Mouse (Mus musculus) megakaryocyte, adult 5-6 weeks (primary cell): ENCODE results near the gene Ftsj3. TPM values are rescaled to one million over a fixed set of nuclear protein-coding genes. Genes with fewer than 3 reads are reported as not detected.
"Not testable (repeated sequence)": the region's sequence is repeated elsewhere in the genome, so short reads cannot be mapped to it uniquely, and the experiment has no call there.

Experiments
- ATAC-seq: 2 replicates; pipeline ENCODE4 v1.8.0; 2016; ENCODE audit warnings: mild to moderate bottlenecking, inconsistent platforms; ENCODE audit not compliant: poor library complexity, severe bottlenecking
- total RNA-seq, 2 experiments: library from RNA; stranded (forward) in 1 of 2; stranded (reverse) in 1 of 2; fragments of 153-499, 151-499 nt in 1 of 2; fragments of 221-1000, 200-1000 nt in 1 of 2; gene quantifications; 2 replicates each; pipeline versions ENCODE4 v1.2.3 to v1.2.4; 2015 to 2017

The Ftsj3 gene
- total RNA-seq, 2 experiments from 2014 or later: 14.0 to 46.6 TPM

DNA sequence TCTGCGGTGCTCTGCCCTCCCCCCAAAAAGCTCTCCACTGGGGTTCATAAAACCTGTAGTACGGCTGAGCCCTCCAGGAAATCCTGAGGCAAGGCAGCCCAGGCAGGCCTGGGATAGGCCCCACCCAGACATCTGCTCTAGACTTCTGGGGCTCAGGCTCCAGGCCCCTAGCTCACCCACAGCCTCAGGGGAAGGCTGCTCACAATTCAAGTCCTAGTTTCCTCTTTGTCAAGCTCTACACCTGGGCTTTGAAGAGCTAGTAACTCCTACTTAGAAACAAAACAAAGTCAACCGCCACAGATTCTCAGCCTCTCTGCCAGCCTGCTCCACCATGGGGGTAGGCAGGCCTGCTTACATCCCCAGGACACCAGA, 13.2 kb upstream of the Ftsj3 start:
- no peak for ATAC-seq

DNA sequence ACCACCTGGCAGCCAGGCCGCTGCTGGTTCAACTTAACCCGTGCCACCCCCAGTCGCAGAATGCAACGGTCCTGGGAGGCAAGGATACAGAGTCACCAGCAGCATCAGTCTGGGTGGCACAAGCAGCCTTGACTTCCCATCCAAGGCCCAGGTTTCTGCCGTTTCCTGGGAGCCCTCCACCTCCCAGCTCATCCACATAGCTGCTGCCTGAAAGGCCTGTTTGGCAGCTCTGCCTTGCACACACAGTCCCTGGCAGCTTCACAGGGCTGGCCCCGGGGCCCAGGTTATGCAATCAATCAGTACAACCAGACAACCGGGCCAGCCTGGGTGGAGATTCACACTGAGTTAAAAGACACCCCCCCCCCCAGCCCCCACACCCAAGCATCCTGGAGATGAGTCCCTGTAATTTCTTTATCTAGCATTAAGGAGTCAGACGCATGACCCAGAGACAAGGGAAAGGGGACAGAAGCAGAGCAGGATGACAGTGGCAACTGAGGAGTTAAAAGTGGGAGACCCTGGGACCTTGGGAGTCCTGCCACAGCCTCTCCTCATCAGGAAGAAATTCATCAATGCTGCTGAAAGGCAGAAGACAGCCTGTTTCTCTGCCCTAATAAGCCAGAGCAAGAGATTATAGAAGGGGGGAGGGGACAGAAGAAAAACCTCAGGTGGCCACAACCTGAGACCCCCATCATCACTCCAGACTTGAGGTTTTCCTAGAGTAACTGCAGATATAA, 12.6 kb upstream of the Ftsj3 start:
- ATAC-seq: no peak

DNA sequence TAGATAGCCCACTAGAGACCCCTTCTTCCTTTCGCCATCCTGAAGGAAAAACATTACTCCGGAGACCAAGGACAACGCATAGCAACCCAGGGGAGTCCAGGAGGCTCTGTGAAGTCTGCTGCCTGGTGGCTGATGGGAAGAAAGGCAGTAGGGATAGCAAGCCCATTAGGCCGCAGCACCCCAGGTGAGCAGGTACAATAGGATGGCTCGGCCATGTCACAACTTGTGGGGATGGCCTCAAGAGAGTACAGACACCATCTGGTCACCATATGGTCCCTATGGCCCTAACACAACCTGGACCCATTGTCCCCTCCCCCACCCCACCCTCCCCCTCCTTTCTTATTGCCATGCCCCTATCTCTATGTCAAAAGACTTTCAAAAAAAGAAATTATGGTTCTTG, 12.0 kb upstream of the Ftsj3 start:
- ATAC-seq: no peak

DNA sequence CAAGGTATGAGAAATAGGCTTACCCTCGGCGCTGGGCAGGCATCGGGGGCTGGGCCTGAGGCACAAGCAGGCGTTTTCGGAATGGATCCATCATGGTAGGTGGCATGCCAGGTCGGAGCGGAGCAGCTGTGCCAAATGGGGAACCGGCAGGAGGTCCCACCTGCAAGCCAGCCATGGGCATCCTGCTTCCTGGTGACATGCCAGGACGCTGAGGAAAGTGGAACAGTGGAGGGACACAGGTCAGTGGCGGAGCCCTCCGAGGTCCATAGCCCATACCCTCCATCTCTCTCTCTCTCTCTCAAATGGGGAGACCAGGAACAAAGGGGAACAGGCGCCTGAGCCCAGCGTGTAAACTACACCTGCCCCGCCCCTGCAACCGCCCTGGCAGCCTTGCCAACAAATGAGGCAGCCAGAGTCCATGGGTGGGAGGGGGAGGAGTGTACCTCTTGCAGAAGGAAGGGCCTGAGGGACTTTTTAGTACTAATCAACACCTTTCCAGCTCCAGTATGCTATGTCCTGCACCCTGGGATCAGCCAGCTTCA, 11.5 kb upstream of the Ftsj3 start:
- no peak for ATAC-seq

DNA sequence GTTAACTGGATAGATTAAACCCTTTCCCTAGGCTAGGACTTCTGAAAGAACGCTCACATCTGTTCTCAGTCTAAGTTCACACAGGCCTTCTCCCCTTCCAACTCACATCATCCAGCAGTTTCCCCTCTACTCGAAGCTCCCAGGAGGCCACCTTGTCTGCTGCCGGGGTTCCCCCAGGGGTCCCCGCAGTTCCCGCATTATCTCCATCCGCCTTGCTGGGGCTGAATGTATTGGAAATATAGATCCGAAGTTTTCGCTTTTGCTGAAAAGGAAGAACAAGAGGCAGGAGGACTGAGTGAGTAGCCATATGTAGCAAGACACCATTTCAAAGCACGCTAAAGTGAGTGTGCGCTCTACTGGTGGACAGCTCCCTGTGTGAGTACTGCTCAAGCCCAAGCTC, 10.6 kb upstream of the Ftsj3 start:
- ATAC-seq: no peak

DNA sequence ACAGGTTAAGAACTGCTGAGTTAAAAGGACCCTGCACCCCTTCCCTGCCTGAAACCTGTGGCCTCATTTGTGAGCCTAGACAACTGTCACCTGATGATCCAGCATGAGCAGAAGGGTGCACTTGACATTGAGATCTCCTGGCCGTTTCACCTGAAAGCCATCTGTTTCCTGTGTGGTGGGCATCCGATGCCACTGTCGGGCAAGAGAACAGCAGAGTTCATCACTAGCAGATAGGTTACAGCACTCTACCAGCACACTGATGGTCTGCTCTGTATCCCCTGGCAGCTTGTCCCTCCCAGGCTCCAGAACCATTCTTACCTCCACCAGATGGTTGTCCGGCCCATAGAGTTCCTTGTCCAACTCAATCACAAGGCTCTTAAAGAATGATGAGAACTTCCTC, 9.7 kb upstream of the Ftsj3 start:
- ATAC-seq: no peak

DNA sequence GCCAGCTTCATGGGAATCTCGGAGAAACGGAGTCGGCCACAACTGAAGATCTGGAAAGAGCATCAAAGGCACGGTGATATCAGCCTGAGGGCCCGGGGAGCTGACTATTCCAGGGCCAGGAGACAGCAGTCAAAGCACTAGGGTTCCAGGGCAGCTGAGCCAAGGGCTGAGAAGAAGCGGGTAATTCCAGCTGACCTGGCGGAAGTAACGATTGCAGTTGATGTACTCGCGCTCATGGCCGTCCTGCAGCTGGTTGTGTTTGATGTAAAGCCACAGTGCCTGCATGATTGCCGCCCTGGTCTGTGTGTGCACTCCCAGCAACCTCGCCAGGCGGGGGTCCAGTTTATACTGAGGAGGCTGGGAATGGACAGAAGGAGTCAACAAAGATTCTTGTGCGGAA, 9.1 kb upstream of the Ftsj3 start:
- ATAC-seq: no peak

DNA sequence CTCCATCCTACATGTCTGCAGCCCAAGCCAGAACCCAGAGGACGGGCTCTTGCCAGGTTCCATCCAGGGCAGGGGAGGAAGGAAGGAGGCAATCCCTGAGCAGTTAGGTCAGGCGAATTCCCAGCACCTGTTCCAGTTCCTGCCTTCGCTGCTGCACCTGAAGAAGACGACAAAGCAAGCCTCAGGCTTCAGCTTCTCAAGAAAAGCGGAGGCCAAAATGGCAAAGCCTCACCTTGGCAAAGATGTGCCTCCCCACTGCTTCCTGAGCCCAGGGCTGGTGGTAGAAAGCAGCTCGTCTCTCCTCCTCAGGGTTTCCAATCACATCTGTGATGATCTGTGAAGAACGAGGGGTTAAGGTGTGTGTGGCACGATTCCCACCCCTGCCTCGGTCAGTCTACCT, 8.1 kb upstream of the Ftsj3 start:
- ATAC-seq: no peak

DNA sequence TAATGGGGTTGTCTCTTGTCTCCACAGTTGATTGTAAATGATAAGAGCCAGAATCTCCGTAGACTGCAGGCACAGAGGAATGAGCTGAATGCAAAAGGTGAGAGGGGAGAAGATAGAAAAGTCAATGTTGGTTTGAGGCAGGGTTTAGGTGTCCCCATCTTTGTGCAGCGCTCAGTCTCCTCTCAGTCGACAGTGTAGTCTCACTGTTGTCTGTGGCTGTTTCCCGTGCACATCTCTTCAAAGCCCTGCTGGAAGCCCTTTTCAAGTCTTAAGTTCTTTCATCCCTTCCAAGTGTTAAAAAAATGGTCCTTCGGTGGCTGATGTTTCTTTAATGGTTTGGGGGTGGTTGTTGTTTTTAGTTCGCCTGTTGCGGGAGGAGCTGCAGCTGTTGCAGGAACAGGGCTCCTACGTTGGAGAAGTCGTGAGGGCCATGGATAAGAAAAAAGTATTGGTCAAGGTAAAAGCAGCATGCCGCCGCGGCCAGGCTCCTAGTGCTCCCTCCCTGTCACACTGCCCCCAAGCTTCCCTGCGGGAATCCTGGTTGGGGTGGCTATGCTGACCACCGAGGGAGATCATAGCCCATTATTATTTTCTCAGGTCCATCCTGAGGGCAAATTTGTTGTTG, 5.1 kb upstream of the Ftsj3 start:
- ATAC-seq: no peak

DNA sequence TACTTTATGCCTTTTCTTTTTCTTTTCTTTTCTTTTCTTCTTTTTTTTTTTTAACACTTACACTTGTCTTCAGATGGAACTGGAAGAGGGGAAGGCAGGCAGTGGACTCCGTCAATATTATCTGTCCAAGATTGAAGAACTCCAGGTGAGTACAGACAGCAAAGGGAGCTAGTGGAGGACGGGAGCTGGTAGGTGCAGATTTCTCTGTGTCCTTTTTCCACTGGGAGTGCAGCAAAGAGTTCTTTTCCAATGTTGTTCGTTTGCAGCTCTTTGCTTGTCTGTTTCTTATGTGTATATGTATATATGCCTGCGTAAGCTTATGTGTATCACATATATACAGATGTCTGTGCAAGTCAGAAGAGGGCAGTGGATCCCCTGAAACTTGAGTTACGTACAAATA, 896 bp upstream of the Ftsj3 start:
- ATAC-seq: no peak

DNA sequence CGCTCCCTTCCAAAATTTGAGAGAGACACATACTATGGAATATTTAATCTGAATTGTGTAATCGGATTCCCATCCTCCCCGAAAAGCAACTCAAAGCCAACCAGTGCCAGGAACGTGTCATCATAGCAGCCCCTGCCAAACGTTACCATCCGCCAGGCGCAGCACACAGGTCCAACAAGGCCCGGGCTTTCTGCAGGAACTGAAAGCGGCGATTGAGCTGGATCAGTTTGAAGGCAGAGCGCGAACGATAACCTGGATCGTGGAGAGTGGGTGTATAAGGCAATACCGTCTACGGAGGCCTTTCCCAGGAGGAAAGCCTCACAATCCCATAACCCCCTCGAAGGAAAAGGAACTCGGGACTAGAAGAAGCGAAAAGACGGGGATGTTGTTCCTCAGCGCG, 705 bp downstream of the Ftsj3 start:
- ATAC-seq: peak; percentile 17; the same call in 1 of the 2 replicates

DNA sequence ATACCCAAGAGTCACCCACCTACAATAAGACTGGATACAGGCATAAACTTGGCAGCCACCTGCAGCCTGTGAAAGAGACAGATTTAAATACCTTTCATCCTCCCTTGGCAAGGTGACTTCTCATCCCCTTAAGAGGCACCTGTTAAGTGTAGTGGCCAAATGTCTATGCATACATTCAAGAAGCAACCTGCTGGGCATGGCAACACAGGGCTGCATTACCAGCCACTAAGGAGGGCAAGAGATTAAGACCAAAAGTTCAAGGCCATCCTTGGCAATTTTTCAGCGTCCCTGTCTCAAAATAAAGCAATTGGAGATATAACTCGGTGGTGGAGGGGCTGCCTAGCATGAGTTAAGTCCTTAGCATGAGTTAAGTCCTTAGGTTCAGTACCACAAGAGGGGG, 1.1 kb downstream of the Ftsj3 start:
- ATAC-seq: no peak

DNA sequence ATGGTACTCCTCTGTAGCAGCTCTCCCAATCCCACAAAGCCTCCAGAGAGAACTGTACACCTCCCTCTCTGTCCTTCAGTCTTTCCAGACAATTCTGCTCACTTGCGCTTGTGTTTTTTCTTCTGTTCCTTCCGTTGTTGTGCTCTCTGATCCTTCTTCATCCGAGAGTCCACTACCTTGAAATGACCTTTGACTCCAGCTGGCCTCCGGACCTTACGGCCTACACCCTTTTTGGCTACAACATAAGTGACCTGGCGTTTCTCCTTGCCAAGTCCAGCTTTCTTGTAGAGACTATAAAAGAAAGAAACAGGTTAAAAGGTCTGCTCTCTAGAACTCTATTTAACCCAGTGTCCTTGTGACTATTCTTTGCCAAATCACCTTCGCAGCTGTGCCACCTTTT, 6.6 kb downstream of the Ftsj3 start:
- ATAC-seq: no peak

DNA sequence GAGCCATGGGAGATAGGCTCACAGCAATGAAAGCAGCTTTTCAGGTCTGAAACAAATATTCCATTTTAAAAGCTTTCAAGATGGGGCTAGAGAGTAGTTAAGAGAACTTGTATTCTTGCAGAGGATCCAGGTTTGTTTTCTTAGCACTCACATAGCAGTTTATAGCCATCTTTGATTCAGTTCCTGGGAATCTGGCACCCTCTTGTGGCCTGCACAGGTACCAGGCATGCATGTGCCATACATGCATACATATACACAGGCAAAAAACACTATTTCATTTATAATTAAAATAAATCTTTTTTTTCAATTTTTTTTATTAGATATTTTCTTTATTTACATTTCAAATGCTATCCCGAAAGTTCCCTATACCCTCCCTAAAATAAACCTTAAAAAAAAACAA, 9.0 kb downstream of the Ftsj3 start:
- no peak; the same call in 1 of the 2 replicates for ATAC-seq

DNA sequence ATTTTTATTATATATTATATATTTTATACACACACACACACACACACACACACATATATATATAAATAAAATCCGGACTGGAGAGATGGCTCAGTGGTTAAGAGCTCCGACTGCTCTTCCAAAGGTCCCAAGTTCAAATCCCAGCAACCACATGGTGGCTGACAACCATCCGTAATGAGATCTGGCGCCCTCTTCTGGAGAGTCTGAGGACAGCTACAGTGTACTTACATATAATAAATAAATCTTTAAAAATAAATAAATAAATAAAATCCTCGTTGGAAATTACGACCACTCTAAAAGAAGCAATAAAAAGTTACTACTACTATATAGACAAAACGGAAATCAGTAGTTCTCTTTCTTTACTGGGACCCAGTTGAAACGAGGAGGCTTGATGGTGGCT, 21.9 kb downstream of the Ftsj3 start:
- ATAC-seq: not testable (repeated sequence)

DNA sequence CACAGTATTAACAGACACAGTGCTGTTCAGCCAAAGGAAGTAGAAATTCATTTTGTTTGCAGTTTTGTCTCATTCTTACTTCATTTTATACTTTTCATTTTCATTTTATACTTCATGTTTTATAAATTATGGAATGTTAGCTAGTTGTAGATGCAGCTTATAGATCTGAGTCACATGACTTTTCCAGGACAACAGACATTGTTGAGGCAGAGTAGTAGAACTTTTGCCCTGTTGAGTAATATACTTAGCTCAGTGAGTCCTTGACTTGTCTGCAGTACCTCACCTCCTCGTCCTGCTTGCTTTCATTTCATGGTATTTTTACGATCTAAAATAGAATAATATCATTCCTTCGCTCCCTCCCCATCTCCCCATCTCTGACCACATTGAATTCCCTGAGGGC, 35.3 kb downstream of the Ftsj3 start:
- ATAC-seq: no peak

DNA sequence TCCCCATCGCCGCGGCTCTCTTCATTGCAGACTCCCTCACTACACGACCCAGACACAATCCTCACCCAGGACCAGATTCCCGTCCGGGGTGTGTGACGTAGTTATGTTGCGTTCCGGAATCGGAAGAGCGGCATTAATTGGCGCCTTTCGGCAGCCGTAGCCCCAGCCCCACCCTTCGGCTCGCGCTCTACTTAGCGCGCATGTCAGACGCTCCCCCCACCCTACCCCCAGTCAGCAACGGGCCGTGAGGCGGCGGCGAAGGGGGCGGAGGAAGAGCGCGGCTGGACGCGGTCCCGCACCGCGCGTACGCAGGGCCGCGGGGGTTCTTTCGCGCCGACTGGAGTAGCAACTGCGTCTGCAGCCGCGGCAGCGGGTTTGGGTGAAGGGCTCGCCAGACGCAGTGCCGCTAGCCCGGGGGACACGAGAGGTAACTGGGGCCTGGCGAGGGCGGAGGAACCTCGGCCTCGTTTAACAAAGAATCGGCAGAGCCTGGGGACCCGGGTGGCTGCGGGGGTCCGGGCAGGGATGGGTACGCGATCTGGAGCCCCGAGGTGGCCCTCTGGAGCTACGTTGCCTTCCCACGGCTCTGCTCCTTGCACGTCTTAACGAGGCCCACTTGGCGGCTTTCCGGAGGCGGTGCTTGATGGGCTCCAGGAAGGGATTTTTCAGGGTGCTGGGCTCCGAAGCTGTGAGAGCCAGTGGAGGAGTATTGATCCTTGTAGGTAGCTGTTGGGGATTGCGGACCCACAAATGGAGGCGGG, 39.0 kb downstream of the Ftsj3 start, which contains the start of gene Ddx42:
Ddx42 (plus strand) TSS at position 197 of the 761 bp plus-strand sequence.
- ATAC-seq: peak; percentile 79

DNA sequence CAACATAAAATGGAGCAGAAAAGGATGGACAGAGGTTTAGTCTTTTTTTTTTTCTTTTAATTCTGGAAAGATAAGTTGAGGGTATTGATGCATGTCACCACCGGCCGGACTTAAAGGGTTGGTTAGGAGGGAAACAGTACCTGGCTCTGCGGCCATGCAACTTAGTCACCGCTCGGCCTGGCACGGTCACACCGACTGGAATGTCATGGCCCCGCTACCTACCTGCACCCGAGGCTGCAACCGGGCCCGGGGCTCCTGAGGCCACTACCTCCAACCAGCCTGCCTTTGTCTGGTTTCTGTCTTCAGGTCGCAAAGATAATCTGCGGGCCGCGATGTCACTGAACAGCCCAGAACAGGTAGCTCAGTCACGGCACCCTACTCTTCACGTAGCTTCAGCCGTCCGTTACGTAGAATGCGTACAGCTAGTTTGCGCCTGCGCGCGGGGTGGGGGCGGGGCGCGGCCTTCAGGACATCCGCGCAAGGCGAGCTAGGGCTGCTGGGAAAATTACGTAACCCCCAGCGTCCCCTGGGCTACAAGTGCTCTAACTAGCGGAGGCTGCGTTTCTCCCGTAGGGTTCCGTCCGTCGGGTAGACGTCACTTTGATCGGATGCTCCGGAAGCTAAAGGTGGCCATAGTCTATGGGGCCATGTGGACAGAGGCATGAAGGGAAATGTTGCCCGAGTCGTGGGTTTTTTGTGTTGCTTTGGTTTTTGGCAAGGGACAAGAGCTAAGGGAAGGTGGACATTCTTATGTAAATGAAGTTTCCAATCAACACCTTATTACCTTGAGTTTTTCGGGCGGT, 39.8 kb downstream of the Ftsj3 start, which contains the start of gene Ccdc47:
Ccdc47 (minus strand) TSS at position 418 of the 803 bp plus-strand sequence.
- peak; percentile 86 for ATAC-seq

DNA sequence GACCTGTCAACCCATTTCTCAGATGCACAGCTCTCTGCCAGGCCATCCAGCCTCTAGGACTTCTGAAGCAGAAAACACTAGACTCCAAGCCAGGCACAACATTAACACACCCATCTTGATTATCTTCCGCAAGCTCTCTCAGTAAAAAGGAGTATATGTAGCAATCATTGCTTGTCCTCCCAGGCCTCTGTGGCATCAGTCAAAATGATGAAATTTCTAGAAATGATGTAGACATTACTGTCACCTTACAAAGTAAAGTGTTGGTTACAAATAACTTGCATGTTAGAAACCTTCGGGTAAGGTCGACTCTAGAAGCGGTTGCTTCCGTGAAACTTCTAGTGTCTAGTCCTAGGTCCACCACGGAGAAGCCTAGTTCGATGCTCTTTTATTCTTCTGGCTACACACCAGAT, 40.4 kb downstream of the Ftsj3 start:
- peak; percentile 11; the same call in 1 of the 2 replicates for ATAC-seq

DNA sequence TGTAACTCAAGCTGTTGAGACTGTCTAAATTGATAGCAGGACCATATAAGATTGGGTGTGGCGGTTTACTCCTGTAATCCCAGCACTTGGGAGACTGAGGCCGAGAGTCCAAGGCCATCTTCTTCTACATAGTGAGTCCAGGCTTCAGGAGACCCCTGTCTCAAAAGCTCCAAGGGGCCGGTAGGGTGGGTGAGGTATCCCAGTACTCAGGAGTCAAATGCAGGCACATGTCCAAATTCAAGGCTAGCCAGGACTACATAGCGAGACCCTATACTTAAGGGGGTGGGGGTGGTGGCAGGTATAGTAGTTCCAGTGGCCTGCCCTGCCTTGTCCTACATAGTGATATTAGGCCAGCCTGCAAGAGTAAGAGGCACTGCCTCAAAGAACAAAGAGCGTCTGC, 41.0 kb downstream of the Ftsj3 start:
- ATAC-seq: no peak

DNA sequence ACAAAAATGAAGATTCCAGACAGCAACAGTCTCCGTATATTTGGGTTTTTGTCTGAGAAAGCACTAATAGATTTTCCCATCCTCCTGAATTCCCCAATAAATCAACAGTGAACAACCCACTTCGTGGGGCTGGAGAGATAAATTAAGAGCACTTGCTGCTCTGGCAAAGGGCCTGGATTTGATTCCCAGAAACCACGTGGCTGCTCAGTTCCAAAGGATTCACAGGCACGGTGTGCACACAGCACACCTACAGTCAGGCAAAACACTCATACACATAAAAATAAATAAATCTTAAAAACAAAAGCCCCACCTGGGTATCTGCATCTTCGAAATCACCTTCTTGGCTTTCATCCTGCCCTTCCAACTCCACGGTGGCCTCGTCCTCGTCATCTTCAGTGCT, 43.1 kb downstream of the Ftsj3 start:
- ATAC-seq: no peak
